Comparison of ENCODE assay signal across 23 mouse cellular contexts in the genomic region with DNA sequence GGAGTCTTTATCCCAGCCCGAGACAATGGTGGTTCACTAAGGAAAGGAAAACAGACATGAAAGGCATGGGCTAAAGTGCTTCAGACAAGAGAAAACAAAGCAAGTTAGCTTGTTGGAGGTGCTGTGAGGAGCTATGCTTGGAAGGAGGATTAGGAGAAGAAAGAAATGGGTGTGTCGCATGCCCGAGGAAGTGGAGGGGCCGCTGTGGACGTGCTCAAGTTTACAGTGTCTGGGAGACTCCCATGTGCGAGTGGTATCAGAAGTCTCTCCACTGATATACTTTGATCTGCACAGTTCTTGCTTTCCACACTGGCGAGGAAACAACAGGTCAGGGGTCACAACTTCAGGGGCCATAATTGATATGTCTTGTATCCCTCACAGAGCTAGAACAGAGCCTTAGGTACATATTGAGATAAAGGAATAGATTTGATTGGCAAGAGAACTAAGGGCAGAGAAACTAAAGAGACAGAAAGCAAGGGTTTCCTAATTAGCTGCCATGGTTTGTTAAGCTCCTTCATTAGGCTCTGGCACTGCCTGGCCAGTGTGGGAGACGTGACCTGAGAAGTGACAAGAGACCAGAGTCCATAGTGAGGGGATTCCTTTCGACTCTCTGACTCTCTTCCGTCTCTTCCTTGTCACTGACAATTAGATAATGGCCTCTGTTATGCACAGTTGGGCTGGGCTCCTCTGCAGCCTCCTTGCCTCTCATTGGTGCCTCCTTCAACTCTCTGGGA.
DNase-seq lines count a peak whose midpoint lies in the region; ATAC-seq and TF ChIP-seq lines count a peak whose summit lies in the region.
"Had no signal": no experiment of that assay in that cellular context is flagged by ENCODE, and none has a peak within 500 bp of the region (broad histone marks: within the 10 kb centered on the region; RNA-seq: fewer than 3 reads in every experiment).

No protein-coding gene starts in this region.

- H3K9ac ChIP-seq in lung, postnatal 0 days (replicated peaks; ENCODE audit: low read depth), result no peak overlapping the region
- H3K9ac ChIP-seq: embryonic facial prominence, embryonic 13.5 days; heart, embryonic 15.5 days; hindbrain, embryonic 15.5 days; limb, embryonic 12.5 days; liver, postnatal 0 days; neural tube, embryonic 15.5 days had no signal

- no peak overlapping the region for H3K4me2 ChIP-seq in lung, postnatal 0 days (replicated peaks; ENCODE audit: low read depth, low read length)
- H3K4me2 ChIP-seq: embryonic facial prominence, embryonic 13.5 days; heart, embryonic 15.5 days; hindbrain, embryonic 15.5 days; limb, embryonic 12.5 days; liver, embryonic 11.5 days; neural tube, embryonic 15.5 days had no signal

- no peaks in the 10 kb centered on the region for H3K4me1 ChIP-seq in lung, postnatal 0 days (ENCODE audit: insufficient read depth, low read depth, low read length)
- peaks cover 32% of the 10 kb centered on the region for H3K4me1 ChIP-seq in limb, embryonic 10.5 days

- no peaks in the 10 kb centered on the region for H3K9me3 ChIP-seq in lung, postnatal 0 days (ENCODE audit: low read length)
- no peaks in the 10 kb centered on the region for H3K9me3 ChIP-seq in limb, embryonic 10.5 days (replicated peaks)
- H3K9me3 ChIP-seq: embryonic facial prominence, embryonic 13.5 days; heart, embryonic 15.5 days; hindbrain, embryonic 15.5 days; limb, embryonic 12.5 days; neural tube, embryonic 15.5 days had no signal

- H3K27me3 ChIP-seq in lung, postnatal 0 days (replicated peaks; ENCODE audit: insufficient read depth, low read length), result no peaks in the 10 kb centered on the region
- no peaks in the 10 kb centered on the region for H3K27me3 ChIP-seq in limb, embryonic 10.5 days (ENCODE audit: low read depth, poor library complexity, severe bottlenecking)
- H3K27me3 ChIP-seq: heart, embryonic 15.5 days; hindbrain, embryonic 15.5 days; limb, embryonic 12.5 days; neural tube, embryonic 15.5 days had no signal

- H3K36me3 ChIP-seq in lung, postnatal 0 days (ENCODE audit: insufficient read depth, low read length), result no peaks in the 10 kb centered on the region
- no peaks in the 10 kb centered on the region for H3K36me3 ChIP-seq in limb, embryonic 10.5 days
- H3K36me3 ChIP-seq: embryonic facial prominence, embryonic 13.5 days; heart, embryonic 15.5 days; hindbrain, embryonic 15.5 days; limb, embryonic 12.5 days; neural tube, embryonic 15.5 days had no signal

- ATAC-seq in lung, postnatal 0 days, result peak; percentile 41; the same call in 1 of the 2 replicates
- ATAC-seq: liver, postnatal 0 days had no signal

- WGBS in lung, postnatal 0 days, result 40% methylated on average over 10 of the region's 10 CpGs
- WGBS in limb, embryonic 10.5 days, result 32% methylated on average over 10 of the region's 10 CpGs

- no peak overlapping the region for H3K27ac ChIP-seq in lung, postnatal 0 days (ENCODE audit: low read length)
- 0 out of 2 replicates have a peak overlapping the region, but pooled peaks have one; percentile 3 for H3K27ac ChIP-seq in limb, embryonic 10.5 days
- H3K27ac ChIP-seq: embryonic facial prominence, embryonic 13.5 days; gastrocnemius, adult 2 months; heart, embryonic 15.5 days; hindbrain, embryonic 15.5 days; layer of hippocampus, adult 2 months; limb, embryonic 12.5 days; neural tube, embryonic 15.5 days had no signal

- TF ChIP-seq EP300 in lung, postnatal 0 days (IDR thresholded peaks at IDR 0.05), result no peak

- no peak overlapping the region for H3K4me3 ChIP-seq in lung, postnatal 0 days (ENCODE audit: low read depth, low read length)
- H3K4me3 ChIP-seq in limb, embryonic 10.5 days, result no peak overlapping the region
- H3K4me3 ChIP-seq: embryonic facial prominence, embryonic 13.5 days; gastrocnemius, adult 2 months; heart, embryonic 15.5 days; hindbrain, embryonic 15.5 days; layer of hippocampus, adult 2 months; limb, embryonic 12.5 days; neural tube, embryonic 15.5 days had no signal

- DNase-seq in lung, postnatal 0 days (ENCODE audit: low spot score), result no peak
- no peak for DNase-seq in lung, adult 18-20 months
- DNase-seq in ES-CJ7 (ENCODE audit: low read depth, low spot score), result peak; percentile 48
- peak; percentile 72 for DNase-seq in ZHBTc4 (ENCODE audit: low read depth, low spot score)
- no peak for DNase-seq in limb, embryonic 10.5 days (ENCODE audit: low spot score)
- no peak for DNase-seq in testis, postnatal 14 days (ENCODE audit: low spot score)
- DNase-seq in urinary bladder, adult 18-20 months (ENCODE audit: low spot score in 2 of 2), result no peak
- no peak for DNase-seq in lung, postnatal 4 days
- DNase-seq: adrenal gland, postnatal 36 days; cerebellum, adult 11-12 months; gastrocnemius, adult 2 months; heart, postnatal 36 days; kidney, postnatal 25 days; layer of hippocampus, postnatal 36 days; liver, postnatal 0 days; lung, postnatal 14 days had no signal

- no peak for TF ChIP-seq CTCF in lung, postnatal 0 days (IDR thresholded peaks at IDR 0.05)

Comparison
In these comparisons a context has a peak if more than half of its experiments do, and no peak if none do; other contexts are left out.
1. DNase-seq: peak in ES-CJ7 (single experiment) and ZHBTc4 (single experiment); none in lung, postnatal 0 days (single experiment), lung, adult 18-20 months (0 of 2), limb, embryonic 10.5 days (single experiment), testis, postnatal 14 days (single experiment), urinary bladder, adult 18-20 months (0 of 2) and lung, postnatal 4 days (0 of 2).